Mouse (Mus musculus) spleen, adult 18-20 months (tissue): Measurements from ENCODE around the gene Vmn2r27.

ENCODE experiments used
- DNase-seq, 2 experiments: peaks; one replicate each; pipeline ENCODE4 v3.0.0; 2022; ENCODE audit warnings: mixed read lengths in 2 of 2

Gene Vmn2r27

DNA sequence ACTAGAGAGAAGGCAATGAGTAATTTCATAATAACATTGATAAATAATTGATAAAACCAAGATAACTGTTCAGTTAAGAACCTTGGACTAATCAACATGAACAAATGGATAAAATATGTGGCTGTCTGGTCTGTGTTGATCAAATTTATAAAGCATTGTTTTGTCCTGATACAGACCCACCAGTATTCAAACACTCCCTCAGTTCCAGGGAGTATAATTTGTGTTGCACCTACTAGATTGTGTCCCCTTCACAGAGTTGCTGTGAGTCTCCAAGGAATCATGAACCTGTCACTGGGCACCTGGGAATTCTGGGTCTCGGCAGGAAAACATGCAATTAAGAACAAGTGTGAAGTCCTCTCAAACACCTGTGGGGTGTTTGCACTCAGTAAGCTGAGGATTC, at the start of gene Vmn2r27:
TSS of gene Vmn2r27 (minus strand) at position 101 of the 400 bp plus-strand sequence.
- DNase-seq, result no peak

DNA sequence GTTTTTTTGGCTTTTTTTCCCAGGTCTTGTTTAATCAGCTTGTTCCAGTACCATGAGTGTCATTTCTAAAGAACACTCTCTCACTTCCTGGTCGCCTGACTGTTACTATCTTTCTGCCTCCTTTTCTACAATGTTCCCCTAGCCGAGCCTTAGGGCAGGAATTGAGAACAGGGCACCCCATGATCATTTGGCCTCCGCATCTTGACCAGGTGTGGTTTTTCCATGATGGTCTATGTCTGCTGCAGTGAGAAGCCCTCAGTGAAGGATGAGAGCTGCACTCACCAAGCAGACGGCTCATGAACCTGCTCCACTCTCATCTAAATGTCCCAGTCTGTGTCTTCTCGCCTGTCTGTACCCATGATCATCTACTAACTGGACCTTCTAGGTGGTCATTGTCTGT, 46.6 kb upstream of the Vmn2r27 start:
- no peak for DNase-seq

DNA sequence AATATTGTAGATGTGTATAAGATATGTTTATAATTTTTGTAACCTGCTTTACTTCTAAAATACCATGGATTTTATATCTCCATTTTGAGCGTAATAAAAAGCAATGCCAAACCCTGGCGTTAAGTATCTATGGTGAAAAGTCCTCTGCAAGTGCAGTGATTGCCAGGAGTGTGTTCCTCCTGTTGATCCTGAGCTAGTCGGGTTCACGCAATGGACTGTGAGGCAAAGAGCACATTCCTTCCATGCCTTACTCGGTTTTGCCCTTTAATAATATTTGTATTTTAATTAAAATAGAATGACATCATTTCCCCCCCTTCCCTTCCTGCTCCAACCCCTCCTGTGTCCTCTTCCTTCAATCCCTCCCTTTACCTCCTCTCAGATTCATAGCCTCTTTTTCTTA, 46.0 kb upstream of the Vmn2r27 start:
- no peak for DNase-seq

DNA sequence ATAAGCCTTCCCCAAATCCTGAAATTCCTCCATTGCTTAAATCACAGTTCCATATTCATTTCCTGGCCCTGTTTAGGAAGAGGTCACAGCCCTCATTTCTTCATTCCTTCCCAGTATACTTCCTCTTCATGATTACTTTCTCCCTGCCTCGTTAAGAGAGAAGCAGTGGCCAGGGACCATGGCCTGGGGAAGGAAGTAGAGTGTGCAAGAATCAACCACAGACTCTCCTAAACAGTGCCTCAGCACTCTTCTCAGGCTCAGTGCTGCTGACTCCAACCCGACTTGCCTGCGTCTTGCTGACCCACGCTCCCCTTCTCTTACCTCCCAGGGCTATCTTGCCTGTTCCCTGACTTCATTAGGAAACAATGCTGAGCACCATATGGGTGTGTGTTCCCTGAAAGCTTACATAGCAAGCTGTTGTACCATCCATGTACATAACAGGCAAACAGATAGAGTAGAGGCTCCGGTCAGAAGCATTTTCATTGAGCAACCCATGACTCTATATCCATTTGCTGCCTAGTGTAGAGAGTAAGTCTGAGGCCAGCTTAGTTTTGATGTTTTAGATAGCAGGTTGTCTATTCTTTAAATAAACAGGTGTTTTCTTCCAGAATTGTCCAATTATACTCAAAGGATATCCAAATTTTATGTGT, 41.7 kb upstream of the Vmn2r27 start:
- DNase-seq, result no peak

DNA sequence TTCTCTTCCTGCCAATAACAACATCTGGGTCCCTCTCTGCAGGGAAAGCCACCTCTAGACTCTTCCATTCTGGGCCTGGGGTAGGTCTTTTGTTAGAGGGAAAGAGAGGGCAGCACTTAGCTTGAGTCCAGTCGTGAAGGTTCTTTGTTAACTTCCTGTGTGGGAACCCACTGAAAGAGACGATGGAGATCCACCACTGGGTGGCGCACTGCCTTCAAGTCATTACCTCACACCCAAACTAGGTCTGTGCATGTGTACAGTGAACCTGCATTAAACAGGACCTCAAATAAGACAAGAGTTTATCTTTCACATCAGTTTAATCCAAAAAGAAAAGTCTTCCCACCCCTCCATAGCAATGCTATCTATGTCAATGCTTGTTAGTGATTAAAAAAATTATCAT, 31.0 kb upstream of the Vmn2r27 start:
- DNase-seq, result peak; percentile 55 to 77

DNA sequence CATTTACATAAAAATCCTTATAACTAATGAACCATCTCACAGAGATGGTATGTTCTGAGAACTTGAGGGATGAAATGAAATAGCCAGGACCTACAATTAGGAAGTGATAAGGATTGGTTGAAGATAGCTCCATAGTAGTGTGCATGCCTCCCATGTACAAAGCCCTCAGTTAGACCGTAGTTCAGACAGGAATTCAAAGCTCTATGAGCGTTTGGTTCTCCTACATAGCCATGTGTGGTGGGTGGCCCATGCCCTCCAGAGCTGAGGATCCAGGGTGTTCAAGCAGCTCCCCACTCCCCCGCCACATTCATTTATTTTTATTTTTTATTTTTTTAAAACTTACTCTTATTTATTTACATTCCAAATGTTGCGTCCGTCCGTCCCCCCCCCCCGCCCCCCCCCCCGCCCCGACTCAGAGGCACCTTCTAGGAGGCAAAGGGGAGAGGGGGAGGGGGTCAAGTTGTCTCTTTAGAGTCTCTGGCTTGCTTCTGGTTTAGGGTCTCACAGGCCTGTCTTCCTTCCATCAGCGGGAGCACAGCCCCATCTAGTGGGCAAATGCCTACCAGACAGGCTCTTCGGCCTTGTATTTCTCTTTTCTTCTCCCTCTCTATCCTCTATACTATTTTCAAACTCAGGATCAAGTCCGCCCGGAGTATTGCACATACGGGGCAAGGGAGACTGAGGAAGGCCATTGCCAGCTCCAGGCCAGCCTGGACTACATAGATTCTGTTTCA, 28.7 kb upstream of the Vmn2r27 start:
- peak; percentile 46 to 73 for DNase-seq

DNA sequence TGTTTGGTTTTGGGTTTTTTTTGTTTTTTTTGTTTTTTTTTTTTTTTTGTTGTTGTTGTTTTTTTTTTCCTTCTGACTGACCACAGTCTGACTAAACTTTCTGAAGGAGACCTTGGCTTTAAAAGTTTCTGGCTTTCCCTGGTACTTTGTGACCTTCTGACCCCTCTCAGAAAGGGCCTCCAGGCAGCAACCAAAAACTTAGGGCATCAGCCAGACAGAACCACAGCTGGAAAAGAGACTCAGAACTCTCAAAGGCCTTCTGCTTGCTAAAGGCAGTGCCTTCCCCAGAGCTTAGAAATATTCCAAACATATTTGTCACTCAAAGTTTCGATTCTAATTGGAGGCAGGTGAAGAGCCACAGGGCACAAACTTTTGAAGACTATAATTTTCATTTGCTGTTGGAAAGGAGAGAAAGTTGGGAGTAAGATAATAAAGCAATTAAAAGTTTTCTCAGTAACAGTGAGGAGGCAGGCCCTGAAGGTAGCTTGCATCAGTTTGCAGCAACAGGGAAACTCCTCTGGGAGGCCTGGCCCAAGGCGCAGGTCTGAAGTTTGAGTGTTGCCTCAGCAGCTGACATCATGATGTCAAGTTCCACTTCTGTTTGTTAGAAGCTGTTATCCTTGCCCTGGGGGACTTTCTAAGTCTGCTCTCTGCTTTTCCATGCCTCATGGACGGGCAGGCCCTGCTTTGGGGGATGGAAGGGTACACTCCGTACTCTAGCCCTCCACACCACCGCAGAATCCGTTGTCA, 24.2 kb upstream of the Vmn2r27 start:
- no peak for DNase-seq

DNA sequence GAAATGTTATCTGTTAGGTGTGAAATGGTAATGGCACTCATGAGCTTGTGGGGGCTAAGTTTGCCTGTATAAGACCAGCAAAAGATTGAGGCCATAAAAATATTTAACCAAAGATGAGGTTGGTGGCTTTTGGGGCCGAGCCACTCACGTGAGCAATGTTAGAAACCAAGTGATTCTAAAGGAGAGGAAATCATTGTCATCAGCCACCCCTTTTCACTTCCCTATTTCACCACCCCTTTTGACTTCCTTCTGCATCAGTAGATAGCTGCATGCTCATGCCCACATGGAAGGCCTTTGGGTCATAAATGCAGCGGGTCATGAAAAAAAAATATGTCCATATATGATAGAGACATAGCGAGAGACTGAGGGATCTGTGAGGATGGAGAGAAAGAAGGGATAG, 29.5 kb downstream of the Vmn2r27 start:
- peak; percentile 7 to 19 for DNase-seq

DNA sequence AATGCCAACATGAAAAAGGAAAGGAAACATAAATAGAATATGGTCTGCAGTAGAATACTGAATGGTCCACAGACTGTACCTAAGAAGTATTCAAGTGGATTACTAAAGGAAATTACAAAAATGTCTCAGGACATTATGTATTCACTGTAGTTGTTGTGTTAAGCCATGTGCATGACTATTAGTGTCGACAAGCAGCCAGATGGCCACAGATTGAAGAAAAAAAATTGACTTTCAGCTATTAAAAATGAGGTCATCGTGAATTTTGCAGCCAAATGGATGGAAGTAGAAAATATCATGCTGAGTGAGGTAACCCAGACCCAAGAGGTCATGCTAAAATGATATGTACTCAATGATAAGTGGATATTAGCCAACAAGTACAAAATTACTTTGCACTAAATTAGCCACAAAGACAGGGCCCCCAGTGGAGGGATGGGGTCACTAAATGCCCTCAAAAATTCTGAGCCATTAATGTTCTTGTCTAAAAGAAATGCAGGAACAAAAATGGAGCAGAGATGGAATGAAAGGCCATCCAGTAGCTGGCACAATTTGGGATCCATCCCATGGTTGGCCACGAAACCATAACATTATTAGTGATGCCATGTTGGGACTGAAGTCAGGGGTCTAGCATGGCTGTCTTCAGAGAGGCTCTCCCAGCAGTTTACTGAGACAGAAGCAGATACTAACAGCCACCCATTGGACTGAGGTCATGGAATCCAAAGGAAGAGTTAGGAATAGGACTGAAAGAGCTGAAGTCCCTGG, 63.0 kb downstream of the Vmn2r27 start:
- DNase-seq, result no peak

DNA sequence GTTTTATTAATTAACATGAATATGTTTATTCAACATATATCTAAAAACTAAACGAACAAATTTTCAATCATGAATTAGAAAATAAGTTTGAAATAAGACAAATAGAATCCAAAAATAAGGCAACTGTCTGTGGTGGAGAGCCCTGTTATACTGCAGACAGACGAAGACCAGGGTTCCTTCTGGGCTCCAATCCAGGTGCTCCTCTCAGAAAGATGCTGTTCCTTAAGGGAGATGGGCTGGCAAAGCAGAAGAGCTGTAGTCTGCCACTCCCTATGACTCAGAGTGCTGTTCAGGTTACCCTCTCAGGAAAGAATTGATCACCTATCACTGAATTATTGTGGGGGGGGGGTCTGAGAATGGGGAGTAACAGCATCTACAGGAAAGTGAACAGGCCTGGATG, 65.1 kb downstream of the Vmn2r27 start:
- DNase-seq, result no peak

DNA sequence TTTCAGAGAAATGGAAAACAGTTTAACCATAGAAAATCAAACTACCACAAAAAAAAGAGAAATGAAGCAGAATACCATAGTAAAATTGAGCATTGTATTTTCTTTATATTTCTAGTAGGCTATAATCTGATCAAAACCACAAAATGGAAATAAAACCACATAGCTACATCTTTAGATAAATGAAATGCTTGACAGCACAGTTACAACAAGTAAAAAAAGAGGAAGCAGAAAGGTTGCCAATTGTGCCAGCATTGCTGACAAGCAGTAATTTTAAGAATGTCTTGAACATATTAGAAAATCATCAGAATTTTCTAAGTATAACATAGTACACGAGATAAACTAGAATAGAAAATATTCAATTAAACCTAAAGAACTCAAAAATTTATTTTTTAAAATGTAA, 81.8 kb downstream of the Vmn2r27 start:
- no peak for DNase-seq
